Mouse (Mus musculus) hindbrain, embryonic 15.5 days (tissue): ENCODE results near the gene Ptgfrn. TPM values are rescaled to one million over a fixed set of nuclear protein-coding genes. Genes with fewer than 3 reads are reported as not detected.
A peak's percentile ranks its signal among the peaks of the same experiment; 100 is the strongest.

Experiments
- ATAC-seq: fragments of 200-750 bp; cut with Nextera tagmentation; 2 replicates; pipeline ENCODE4 v1.8.0; 2017; ENCODE audit warnings: low read depth, moderate number of reproducible peaks, moderate TSS enrichment; ENCODE audit not compliant: low FRiP score
- H3K27ac ChIP-seq: fragments of 300-500 bp; sonication (generic); replicated peaks from 2 replicates; pipeline ENCODE4 v1.5.1; 2015; ENCODE audit warnings: mild to moderate bottlenecking, inconsistent platforms
- H3K27me3 ChIP-seq: fragments of 300-500 bp; sonication (generic); 2 replicates; pipeline ENCODE4 v1.6.1; 2015; ENCODE audit warnings: control low read depth, inconsistent platforms
- H3K36me3 ChIP-seq: fragments of 300-500 bp; sonication (generic); 2 replicates; pipeline ENCODE4 v1.6.1; 2015; ENCODE audit warnings: control low read depth, inconsistent platforms
- H3K4me1 ChIP-seq: fragments of 300-500 bp; sonication (generic); replicated peaks from 2 replicates; pipeline ENCODE4 v1.6.1; 2015; ENCODE audit warnings: control low read depth, inconsistent platforms
- H3K4me2 ChIP-seq: fragments of 300-500 bp; sonication (generic); 2 replicates; pipeline ENCODE4 v1.6.1; 2015; ENCODE audit warnings: moderate library complexity, mild to moderate bottlenecking, inconsistent platforms
- H3K4me3 ChIP-seq: fragments of 300-500 bp; sonication (generic); 2 replicates; pipeline ENCODE4 v1.5.1; 2015; ENCODE audit warnings: mild to moderate bottlenecking, inconsistent platforms
- H3K9ac ChIP-seq: fragments of 300-500 bp; sonication (generic); 2 replicates; pipeline ENCODE4 v1.6.1; 2015; ENCODE audit warnings: inconsistent platforms
- H3K9me3 ChIP-seq: fragments of 300-500 bp; sonication (generic); 2 replicates; pipeline ENCODE4 v1.6.1; 2016; ENCODE audit warnings: control low read depth, inconsistent platforms
- WGBS: fragments of 180-500 bp; shearing (Covaris S2); methylation state at CpG from one replicate; pipeline ENCODE4 v1.1.7; 2015; 5-methylcytosine and 5-hydroxymethylcytosine counted together
- polyA plus RNA-seq: library from polyadenylated mRNA; unstranded; fragments of >200 nt; fragmentation: Nextera tagmentation; extraction: Ambion mirVana; gene quantifications from 2 replicates; pipeline ENCODE4 v1.2.1, GENCODE M21; 2015

Ptgfrn gene
- polyA plus RNA-seq, 1 experiment from 2014 or later, result 2.4 TPM

DNA sequence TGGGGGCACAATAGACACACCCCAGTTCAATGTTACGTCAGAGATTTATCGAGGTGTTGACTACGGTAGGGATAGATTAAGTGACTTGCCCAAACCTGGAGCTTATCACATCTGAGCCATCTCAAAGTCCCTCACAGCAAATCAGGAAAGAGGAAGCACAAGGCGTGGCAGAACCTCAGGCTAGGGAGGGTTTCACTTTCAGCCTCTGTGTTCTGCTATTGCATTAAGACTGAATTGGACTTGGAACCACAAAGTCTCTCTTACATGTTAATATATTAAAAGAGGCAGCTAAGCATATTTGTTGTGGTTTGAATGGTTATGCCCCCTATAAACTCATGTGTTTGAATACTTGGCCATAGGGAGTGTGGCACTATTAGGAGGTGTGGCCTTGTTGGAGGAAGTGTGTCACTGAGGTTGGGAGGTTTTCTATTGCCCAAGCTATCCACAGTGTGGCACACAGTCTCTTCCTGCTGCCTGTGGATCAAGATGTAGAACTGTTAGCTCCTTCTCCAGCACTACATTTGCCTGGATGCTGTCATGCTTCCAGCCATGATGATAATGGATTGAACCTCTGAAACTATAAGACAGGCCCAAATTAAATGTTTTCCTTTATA lies 99.4 kb downstream of the Ptgfrn start:
- Histone ChIP-seq H3K9ac (no peak overlapping the region), H3K4me1 (0 out of 2 replicates have a peak, but pooled peaks cover 10% of the 10 kb centered on the region), H3K4me2 (no peak overlapping the region), H3K27ac (no peak overlapping the region), H3K27me3 (no peaks in the 10 kb centered on the region), H3K9me3 (no peaks in the 10 kb centered on the region), H3K4me3 (no peak overlapping the region), H3K36me3 (no peaks in the 10 kb centered on the region)
- ATAC-seq, result no peak
- WGBS, result 93% methylated on average over 4 of the region's 4 CpGs

DNA sequence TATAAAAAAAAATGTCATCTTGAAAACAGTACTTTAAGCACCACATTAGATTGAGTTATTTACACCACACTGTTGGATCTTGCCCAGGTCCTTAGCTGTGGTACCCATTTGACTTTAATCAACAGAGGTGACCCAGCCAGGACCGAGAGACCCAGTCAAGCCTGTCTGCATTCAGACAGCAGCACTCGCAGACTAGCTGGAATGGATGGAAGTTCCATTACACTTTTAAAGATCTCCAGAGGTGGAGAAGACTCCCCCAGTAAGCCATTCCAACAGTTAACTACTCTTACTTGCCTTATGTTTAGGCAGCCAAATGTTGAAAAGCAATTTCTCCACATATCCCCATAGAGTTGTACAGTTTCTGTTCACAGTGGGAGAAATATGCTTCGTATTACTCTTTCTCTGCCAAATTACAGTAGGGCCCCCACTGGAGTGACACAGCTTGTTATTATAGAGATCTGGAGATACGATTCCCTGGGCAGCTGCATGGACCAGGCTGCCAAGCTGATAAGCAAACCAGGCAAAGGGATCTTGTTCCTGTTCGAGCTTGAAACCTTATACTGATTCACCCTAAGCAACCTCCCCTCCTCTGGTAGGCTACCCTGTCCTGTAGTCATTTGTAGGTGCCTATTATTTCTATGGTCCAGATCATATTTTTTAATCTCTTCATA lies 102.8 kb downstream of the Ptgfrn start:
- ATAC-seq, result no peak
- H3K4me2 ChIP-seq, result no peak overlapping the region
- H3K9me3 ChIP-seq, result no peaks in the 10 kb centered on the region
- no peaks in the 10 kb centered on the region for H3K27me3 ChIP-seq
- WGBS, result 73% methylated on average over 5 of the region's 5 CpGs
- no peak overlapping the region for H3K27ac ChIP-seq
- no peak overlapping the region for H3K4me3 ChIP-seq
- no peaks in the 10 kb centered on the region for H3K4me1 ChIP-seq
- no peaks in the 10 kb centered on the region for H3K36me3 ChIP-seq
- H3K9ac ChIP-seq, result no peak overlapping the region

DNA sequence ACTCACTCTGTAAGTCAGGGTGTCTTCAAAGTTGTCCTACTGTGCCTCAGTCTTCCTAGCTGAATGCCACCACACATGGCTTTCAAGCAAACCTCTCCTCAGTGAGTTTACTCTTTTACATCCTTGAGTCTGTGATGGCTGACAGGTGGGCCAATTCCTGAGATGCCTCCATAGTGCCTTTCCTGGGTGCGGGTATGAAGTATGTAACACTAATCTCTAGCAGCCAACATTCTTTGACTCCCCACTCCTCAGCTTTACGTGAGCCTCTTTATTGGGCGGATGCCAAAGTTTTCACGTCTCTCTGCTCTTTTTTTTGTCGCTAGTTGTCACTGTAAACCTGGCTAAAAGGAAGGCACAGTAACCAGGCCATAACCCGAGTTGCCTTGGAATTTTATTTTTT lies 104.7 kb downstream of the Ptgfrn start:
- Histone ChIP-seq H3K36me3 (no peaks in the 10 kb centered on the region), H3K9ac (no peak overlapping the region), H3K27me3 (no peaks in the 10 kb centered on the region), H3K9me3 (no peaks in the 10 kb centered on the region), H3K4me1 (no peaks in the 10 kb centered on the region), H3K27ac (no peak overlapping the region), H3K4me3 (no peak overlapping the region), H3K4me2 (no peak overlapping the region)
- no peak for ATAC-seq
- 83% methylated on average over 6 of the region's 6 CpGs for WGBS

DNA sequence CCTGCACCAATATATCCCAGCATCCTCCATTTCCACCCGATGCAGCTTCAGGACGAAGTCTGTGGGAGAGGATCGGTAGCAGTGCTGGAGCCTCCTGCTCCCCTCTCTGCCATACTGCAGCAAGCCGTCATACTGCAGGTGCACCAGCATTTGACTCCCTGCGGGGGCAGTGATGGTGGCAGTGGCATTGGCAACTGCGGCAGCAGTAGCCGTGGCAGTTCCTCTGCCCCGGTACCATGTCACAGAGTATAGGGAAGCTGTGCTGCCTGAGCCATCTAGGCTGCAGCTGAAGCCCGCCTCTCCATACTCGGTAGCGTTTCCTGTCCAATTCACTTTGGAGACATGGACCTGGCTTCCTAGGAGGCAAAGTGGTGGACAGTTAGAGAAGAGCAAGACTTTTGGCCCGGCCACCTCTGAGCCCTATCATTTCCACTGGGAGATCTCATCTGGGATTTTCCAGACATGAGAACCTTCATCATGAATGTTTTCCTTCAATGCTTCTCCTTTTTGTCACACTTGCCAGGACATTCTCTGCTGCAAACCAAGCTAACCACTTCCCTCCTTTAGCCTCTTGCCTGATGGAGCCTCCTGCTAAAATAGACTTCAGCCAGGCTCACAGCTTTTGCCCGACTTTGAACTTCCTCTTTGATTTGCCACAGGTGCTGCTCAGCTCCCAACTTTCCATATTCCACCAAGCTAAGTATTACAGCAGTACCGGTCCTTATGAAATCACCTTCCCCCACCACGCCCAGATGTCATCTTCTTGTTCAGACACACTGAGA lies 106.3 kb downstream of the Ptgfrn start:
- H3K4me3 ChIP-seq, result no peak overlapping the region
- H3K27me3 ChIP-seq, result no peaks in the 10 kb centered on the region
- H3K27ac ChIP-seq, result no peak overlapping the region
- no peak overlapping the region for H3K4me2 ChIP-seq
- no peak for ATAC-seq
- H3K9me3 ChIP-seq, result no peaks in the 10 kb centered on the region
- H3K4me1 ChIP-seq, result peaks cover 6% of the 10 kb centered on the region; the same call in 1 of the 2 replicates
- 86% methylated on average over 15 of the region's 15 CpGs for whole genome bisulfite sequencing
- no peaks in the 10 kb centered on the region for H3K36me3 ChIP-seq
- no peak overlapping the region for H3K9ac ChIP-seq

DNA sequence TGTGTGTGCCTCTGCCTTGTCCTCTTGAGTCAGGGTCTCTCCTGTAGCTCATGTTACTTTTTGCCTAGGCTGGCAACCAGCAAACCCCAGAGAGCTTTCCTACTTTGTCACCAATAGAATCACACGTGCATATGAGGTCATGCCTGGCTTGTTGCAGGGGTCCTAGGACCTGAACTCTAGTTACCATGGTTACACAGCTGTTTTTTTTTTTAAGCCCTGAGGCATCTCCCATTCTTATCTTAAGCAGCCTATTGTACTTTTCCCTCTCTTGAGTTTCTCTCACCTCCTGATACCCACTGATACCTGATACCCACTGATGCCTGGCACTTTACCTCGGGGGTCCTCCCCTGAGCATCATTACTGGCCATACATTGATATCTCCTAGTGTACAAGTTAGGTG lies 110.3 kb downstream of the Ptgfrn start:
- no peak overlapping the region for H3K4me3 ChIP-seq
- H3K9ac ChIP-seq, result no peak overlapping the region
- H3K36me3 ChIP-seq, result no peaks in the 10 kb centered on the region
- H3K27me3 ChIP-seq, result no peaks in the 10 kb centered on the region
- no peak overlapping the region for H3K4me2 ChIP-seq
- peaks cover 6% of the 10 kb centered on the region; the same call in 1 of the 2 replicates for H3K4me1 ChIP-seq
- H3K9me3 ChIP-seq, result no peaks in the 10 kb centered on the region
- ATAC-seq, result no peak
- H3K27ac ChIP-seq, result no peak overlapping the region
- 37% methylated on average over 2 of the region's 2 CpGs for WGBS

DNA sequence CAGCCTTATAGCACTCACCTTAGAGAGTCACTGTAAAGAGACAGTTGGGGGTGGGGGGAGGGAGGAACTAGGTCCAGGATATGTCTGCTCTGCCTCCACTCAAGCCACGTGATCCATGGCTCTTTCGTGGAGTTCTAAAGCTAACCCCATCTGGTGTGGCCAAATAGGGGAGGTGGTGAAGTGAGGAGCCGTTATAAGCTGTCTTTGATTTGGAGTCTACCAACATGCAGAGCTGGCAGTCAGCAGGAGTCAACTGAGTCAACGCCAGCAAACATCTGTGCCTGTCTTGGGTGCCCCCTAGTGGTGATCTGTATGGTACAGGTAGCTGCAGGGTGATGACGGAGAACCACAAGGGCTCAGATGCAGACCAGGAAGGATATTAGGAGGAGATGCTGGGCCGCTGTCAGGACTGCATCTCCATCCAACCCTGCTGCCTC lies 111.2 kb downstream of the Ptgfrn start:
- H3K27ac ChIP-seq, result no peak overlapping the region
- no peaks in the 10 kb centered on the region for H3K36me3 ChIP-seq
- no peaks in the 10 kb centered on the region for H3K9me3 ChIP-seq
- no peak overlapping the region for H3K9ac ChIP-seq
- 20% methylated on average over 6 of the region's 6 CpGs for WGBS
- peaks cover 6% of the 10 kb centered on the region; the same call in 1 of the 2 replicates for H3K4me1 ChIP-seq
- H3K4me3 ChIP-seq, result no peak overlapping the region
- H3K27me3 ChIP-seq, result no peaks in the 10 kb centered on the region
- no peak overlapping the region for H3K4me2 ChIP-seq
- peak; percentile 52; the same call in 1 of the 2 replicates for ATAC-seq

DNA sequence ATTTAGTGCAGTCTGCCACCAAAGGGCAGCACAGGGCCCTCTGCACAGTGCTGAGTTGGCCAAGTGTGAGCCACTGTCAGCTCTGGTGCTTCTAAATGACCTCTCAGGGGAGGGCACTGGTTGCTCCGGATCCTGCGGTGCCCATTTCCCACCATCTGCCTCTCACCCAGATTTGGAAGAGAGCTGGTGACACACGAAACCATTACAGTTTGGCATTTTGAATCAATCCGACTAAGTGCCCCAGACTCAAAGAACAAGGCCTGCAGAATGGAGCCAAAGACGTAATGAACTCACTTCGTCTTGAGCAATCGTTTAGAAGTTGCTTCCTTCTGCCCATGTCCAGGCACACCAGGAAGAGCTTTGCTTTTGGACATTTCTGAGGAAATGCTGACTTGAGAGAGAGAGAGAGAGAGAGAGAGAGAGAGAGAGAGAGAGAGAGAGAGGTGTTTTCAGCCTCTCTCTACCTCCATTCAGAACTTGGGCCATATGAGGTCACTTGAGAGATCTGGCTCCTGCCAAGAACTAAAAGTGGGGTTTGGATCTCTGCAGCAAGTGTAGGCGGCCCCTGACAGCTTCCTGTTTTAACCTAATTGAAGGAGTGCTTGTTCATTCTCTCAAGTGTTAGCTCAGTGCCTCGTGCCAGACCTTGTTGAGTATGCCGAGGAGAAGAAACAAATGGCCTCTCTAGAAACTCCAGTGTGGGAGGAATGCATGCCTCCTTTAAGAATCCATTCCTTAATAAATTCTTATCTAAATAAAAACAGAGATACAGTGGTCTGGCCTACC lies 112.1 kb downstream of the Ptgfrn start:
- Histone ChIP-seq H3K4me1 (peaks cover 10% of the 10 kb centered on the region; the same call in 1 of the 2 replicates), H3K27ac (no peak overlapping the region), H3K4me3 (no peak overlapping the region), H3K9me3 (no peaks in the 10 kb centered on the region), H3K9ac (no peak overlapping the region), H3K4me2 (no peak overlapping the region), H3K27me3 (no peaks in the 10 kb centered on the region), H3K36me3 (no peaks in the 10 kb centered on the region)
- WGBS, result 76% methylated on average over 10 of the region's 10 CpGs
- no peak for ATAC-seq

DNA sequence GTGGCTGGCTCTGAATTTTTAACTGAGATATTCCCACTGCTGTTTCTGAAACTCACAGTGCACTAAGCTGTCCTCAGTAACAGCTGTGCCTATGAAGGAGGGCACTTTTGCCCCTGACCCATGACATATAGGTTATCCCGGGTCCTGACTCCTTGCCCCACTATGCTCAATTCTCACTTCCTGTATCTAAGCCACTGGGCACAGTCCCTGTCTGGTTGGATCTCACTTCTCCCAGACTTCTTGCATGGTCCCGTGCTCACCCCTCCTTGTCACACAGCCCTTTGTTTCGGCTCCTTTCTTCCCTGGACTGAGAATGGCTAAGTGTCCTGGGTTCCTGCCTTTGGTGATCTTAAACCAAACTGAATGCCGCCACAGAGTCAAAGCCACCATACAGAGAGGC lies 115.8 kb downstream of the Ptgfrn start:
- H3K9ac ChIP-seq, result no peak overlapping the region
- H3K27me3 ChIP-seq, result no peaks in the 10 kb centered on the region
- H3K27ac ChIP-seq, result no peak overlapping the region
- no peak overlapping the region for H3K4me2 ChIP-seq
- H3K36me3 ChIP-seq, result no peaks in the 10 kb centered on the region
- no peak overlapping the region for H3K4me3 ChIP-seq
- WGBS, result 56% methylated on average over 4 of the region's 4 CpGs
- H3K4me1 ChIP-seq, result peaks cover 14% of the 10 kb centered on the region; the same call in 1 of the 2 replicates
- ATAC-seq, result no peak
- H3K9me3 ChIP-seq, result no peaks in the 10 kb centered on the region

DNA sequence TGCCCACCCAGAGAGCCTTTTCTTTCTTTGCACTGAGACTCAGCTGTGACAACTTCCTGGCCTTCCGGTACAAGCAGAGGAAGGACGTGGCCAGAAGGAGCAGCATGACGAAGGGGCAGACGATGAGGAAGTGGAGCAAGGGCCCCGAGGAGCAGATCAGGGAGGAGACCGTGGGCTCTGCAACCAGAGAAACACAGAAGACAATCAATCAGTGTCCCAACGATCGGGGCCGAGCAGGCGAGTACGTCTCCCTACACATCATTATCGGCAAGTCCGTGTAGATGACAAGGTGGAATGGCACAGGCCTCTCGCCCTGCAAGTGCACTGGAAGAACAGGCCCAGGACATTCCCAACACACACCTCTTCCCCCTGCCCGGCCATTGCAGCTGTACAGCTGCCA lies 116.4 kb downstream of the Ptgfrn start:
- no peak overlapping the region for H3K27ac ChIP-seq
- H3K36me3 ChIP-seq, result no peaks in the 10 kb centered on the region
- no peaks in the 10 kb centered on the region for H3K27me3 ChIP-seq
- H3K4me1 ChIP-seq, result peaks cover 12% of the 10 kb centered on the region; the same call in 1 of the 2 replicates
- no peak overlapping the region for H3K4me2 ChIP-seq
- no peak overlapping the region for H3K4me3 ChIP-seq
- H3K9ac ChIP-seq, result no peak overlapping the region
- no peak for ATAC-seq
- WGBS, result 55% methylated on average over 15 of the region's 15 CpGs
- no peaks in the 10 kb centered on the region for H3K9me3 ChIP-seq

DNA sequence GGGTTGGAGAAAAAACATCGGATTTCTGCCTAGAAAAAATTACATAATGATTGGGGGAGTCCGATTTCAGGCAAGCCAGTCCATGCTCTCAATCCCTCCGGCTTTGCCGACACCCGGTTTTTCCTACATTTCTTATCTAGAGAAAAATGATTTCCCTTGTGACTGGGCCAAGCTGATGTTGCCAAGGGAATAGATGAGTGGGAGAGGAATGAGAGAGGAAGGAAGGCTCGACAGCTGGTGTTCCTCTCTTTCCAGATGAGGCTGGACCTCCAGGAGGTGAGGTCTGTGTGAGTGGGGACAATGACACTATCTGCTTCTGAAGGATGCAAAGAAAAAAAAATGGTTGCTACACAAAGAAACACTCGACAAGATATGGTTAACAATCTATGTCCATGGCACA lies 116.9 kb downstream of the Ptgfrn start:
- H3K9me3 ChIP-seq, result no peaks in the 10 kb centered on the region
- H3K4me1 ChIP-seq, result peaks cover 12% of the 10 kb centered on the region; the same call in 1 of the 2 replicates
- H3K27ac ChIP-seq, result no peak overlapping the region
- H3K4me2 ChIP-seq, result no peak overlapping the region
- 68% methylated on average over 7 of the region's 7 CpGs for WGBS
- ATAC-seq, result no peak
- H3K36me3 ChIP-seq, result no peaks in the 10 kb centered on the region
- no peaks in the 10 kb centered on the region for H3K27me3 ChIP-seq
- no peak overlapping the region for H3K4me3 ChIP-seq
- H3K9ac ChIP-seq, result no peak overlapping the region
